ENCODE assay signal across 22 mouse cellular contexts in genomic region chr11:44509906-44510305, GRCm38 (mm10). TPM values are rescaled to one million over a fixed set of nuclear protein-coding genes. Genes with fewer than 3 reads are reported as not detected.
A peak's percentile ranks its signal among the peaks of the same experiment; 100 is the strongest.
DNase-seq lines count a peak whose midpoint lies in the region; ATAC-seq and TF ChIP-seq lines count a peak whose summit lies in the region.
"Had no signal": no experiment of that assay in that cellular context is flagged by ENCODE, and none has a peak within 500 bp of the region (broad histone marks: within the 10 kb centered on the region; RNA-seq: fewer than 3 reads in every experiment).

No protein-coding gene starts in this region.

- peaks cover 42% of the 10 kb centered on the region in 2 experiments for H3K4me1 ChIP-seq in MEL (ENCODE audit: control insufficient read depth in 1 of 2, insufficient read depth in 2 of 2, low read length in 2 of 2)
- peaks cover 74% of the 10 kb centered on the region for H3K4me1 ChIP-seq in liver, embryonic 13.5 days (replicated peaks)
- peaks cover 71% of the 10 kb centered on the region for H3K4me1 ChIP-seq in liver, embryonic 16.5 days (ENCODE audit: control insufficient read depth, low read depth, low read length)
- no peaks in the 10 kb centered on the region for H3K4me1 ChIP-seq in hindbrain, embryonic 11.5 days (replicated peaks; ENCODE audit: control insufficient read depth, insufficient read depth, low read length)
- H3K4me1 ChIP-seq: forebrain, embryonic 12.5 days; forebrain, embryonic 15.5 days; heart, embryonic 10.5 days; hindbrain, embryonic 13.5 days had no signal

- no peaks in the 10 kb centered on the region for H3K27me3 ChIP-seq in MEL (ENCODE audit: control insufficient read depth in 1 of 2, insufficient read depth in 2 of 2, low read length in 2 of 2)
- H3K27me3 ChIP-seq in liver, embryonic 13.5 days = no peaks in the 10 kb centered on the region
- no peaks in the 10 kb centered on the region for H3K27me3 ChIP-seq in liver, embryonic 16.5 days (ENCODE audit: control insufficient read depth, insufficient read depth, low read depth, low read length)
- H3K27me3 ChIP-seq in hindbrain, embryonic 11.5 days (ENCODE audit: control insufficient read depth, insufficient read depth, low read length) = no peaks in the 10 kb centered on the region
- H3K27me3 ChIP-seq: forebrain, embryonic 12.5 days; forebrain, embryonic 15.5 days; heart, embryonic 13.5 days; hindbrain, embryonic 13.5 days had no signal

- intact Hi-C loops in heart, postnatal 10 days (cut with DNase I) = no loop called here

- no peak for TF ChIP-seq POLR2A in MEL (IDR thresholded peaks at IDR 0.05; ENCODE audit: control insufficient read depth in 1 of 2, insufficient read depth in 1 of 2, low read depth in 1 of 2, low read length in 2 of 2, poor library complexity in 1 of 2)

- H3K4me2 ChIP-seq in liver, embryonic 13.5 days = peak overlapping the region; percentile 62
- H3K4me2 ChIP-seq in liver, embryonic 16.5 days (ENCODE audit: low read depth, low read length) = peak overlapping the region; percentile 72
- no peak overlapping the region for H3K4me2 ChIP-seq in hindbrain, embryonic 11.5 days (replicated peaks; ENCODE audit: low read depth, low read length)
- H3K4me2 ChIP-seq: forebrain, embryonic 12.5 days; forebrain, embryonic 15.5 days; hindbrain, embryonic 13.5 days had no signal

- WGBS in liver, embryonic 13.5 days (ENCODE audit: insufficient replicate concordance) = 46% methylated on average over 2 of the region's 2 CpGs
- WGBS in liver, embryonic 16.5 days (ENCODE audit: insufficient replicate concordance) = 20% methylated on average over 2 of the region's 2 CpGs
- 81% methylated on average over 2 of the region's 2 CpGs for WGBS in hindbrain, embryonic 11.5 days

- H3K36me3 ChIP-seq in MEL (ENCODE audit: control insufficient read depth in 1 of 2, insufficient read depth in 2 of 2, low read length in 2 of 2) = peaks cover 0 to 54% of the 10 kb centered on the region in 2 experiments; a peak in 2 of 4 replicates
- no peaks in the 10 kb centered on the region for H3K36me3 ChIP-seq in liver, embryonic 13.5 days
- H3K36me3 ChIP-seq in liver, embryonic 16.5 days (ENCODE audit: control insufficient read depth, insufficient read depth) = no peaks in the 10 kb centered on the region
- H3K36me3 ChIP-seq in hindbrain, embryonic 11.5 days (ENCODE audit: control insufficient read depth, insufficient read depth, low read length) = no peaks in the 10 kb centered on the region
- H3K36me3 ChIP-seq: forebrain, embryonic 12.5 days; forebrain, embryonic 15.5 days; heart, embryonic 10.5 days; heart, embryonic 13.5 days; hindbrain, embryonic 13.5 days had no signal

- peak overlapping the region; percentile 97 for H3K27ac ChIP-seq in MEL (ENCODE audit: control insufficient read depth, low read depth, low read length)
- H3K27ac ChIP-seq in liver, embryonic 13.5 days = peak overlapping the region; percentile 98
- H3K27ac ChIP-seq in liver, embryonic 16.5 days (ENCODE audit: low read length) = peak overlapping the region; percentile 98
- no peak overlapping the region for H3K27ac ChIP-seq in hindbrain, embryonic 11.5 days (ENCODE audit: low read depth, low read length)
- H3K27ac ChIP-seq: forebrain, embryonic 12.5 days; forebrain, embryonic 15.5 days; heart, adult 2 months; hindbrain, embryonic 13.5 days had no signal

- H3K4me3 ChIP-seq in MEL (ENCODE audit: control insufficient read depth in 1 of 2, insufficient read depth in 1 of 2, low read depth in 2 of 2, low read length in 2 of 2) = no peak overlapping the region
- H3K4me3 ChIP-seq in liver, embryonic 13.5 days (replicated peaks) = peak overlapping the region; percentile 27; the same call in 1 of the 2 replicates
- peak overlapping the region; percentile 47 for H3K4me3 ChIP-seq in liver, embryonic 16.5 days (ENCODE audit: low read depth, low read length)
- H3K4me3 ChIP-seq in hindbrain, embryonic 11.5 days (ENCODE audit: low read depth, low read length) = no peak overlapping the region
- H3K4me3 ChIP-seq: forebrain, embryonic 12.5 days; forebrain, embryonic 15.5 days; heart, adult 2 months; heart, embryonic 10.5 days; heart, embryonic 13.5 days; hindbrain, embryonic 13.5 days had no signal

- H3K9ac ChIP-seq in MEL (ENCODE audit: control insufficient read depth, low read depth, low read length, poor library complexity, severe bottlenecking) = peak overlapping the region; percentile 38
- H3K9ac ChIP-seq in liver, embryonic 13.5 days = peak overlapping the region; percentile 65
- H3K9ac ChIP-seq in liver, embryonic 16.5 days (ENCODE audit: low read depth, low read length) = peak overlapping the region; percentile 62
- H3K9ac ChIP-seq in hindbrain, embryonic 11.5 days (ENCODE audit: low read depth, low read length) = no peak overlapping the region
- H3K9ac ChIP-seq: forebrain, embryonic 12.5 days; forebrain, embryonic 15.5 days; heart, embryonic 13.5 days; hindbrain, embryonic 13.5 days had no signal

- no peak for TF ChIP-seq RAD21 in MEL (IDR thresholded peaks at IDR 0.05; ENCODE audit: low read depth, low read length)

- TF ChIP-seq CTCF in MEL (IDR thresholded peaks at IDR 0.05 in 2 of 3, conservative IDR thresholded peaks at IDR 0.05 in 1 of 3; ENCODE audit: control insufficient read depth in 1 of 3, insufficient read depth in 1 of 3, low read depth in 2 of 3, low read length in 3 of 3, poor library complexity in 1 of 3, severe bottlenecking in 1 of 3) = no peak

- DNase-seq in heart, adult 11 months = peak; percentile 3
- no peak for DNase-seq in heart, postnatal 10 days
- peak; percentile 32 for DNase-seq in MEL (ENCODE audit: low read depth, low spot score)
- DNase-seq in liver, embryonic 13.5 days = no peak
- no peak for DNase-seq in kidney, adult 8-10 months
- no peak for DNase-seq in hindbrain, embryonic 11.5 days (ENCODE audit: low spot score)
- DNase-seq: adrenal gland, adult 8-10 months; adrenal gland, postnatal 25 days; B cell, adult 2 months; cerebellum, adult 11-12 months; cerebellum, adult 8-10 months; cerebellum, postnatal 14 days; gastrocnemius, postnatal 25 days; heart, adult 2 months had no signal

- 0 out of 4 replicates have a peak, but pooled peaks of 1 of the 2 experiments have one; percentile 34 for TF ChIP-seq EP300 in MEL (IDR thresholded peaks at IDR 0.05; ENCODE audit: low read depth in 1 of 2, low read length in 2 of 2)

- H3K9me3 ChIP-seq in MEL (replicated peaks; ENCODE audit: insufficient read depth, low read length) = no peaks in the 10 kb centered on the region
- no peaks in the 10 kb centered on the region for H3K9me3 ChIP-seq in liver, embryonic 13.5 days (replicated peaks)
- no peaks in the 10 kb centered on the region for H3K9me3 ChIP-seq in liver, embryonic 16.5 days (replicated peaks; ENCODE audit: control insufficient read depth, low read length)
- no peaks in the 10 kb centered on the region for H3K9me3 ChIP-seq in hindbrain, embryonic 11.5 days (ENCODE audit: control insufficient read depth, low read length)
- H3K9me3 ChIP-seq: forebrain, embryonic 12.5 days; forebrain, embryonic 15.5 days; heart, embryonic 10.5 days; heart, embryonic 13.5 days; hindbrain, embryonic 13.5 days had no signal

- ATAC-seq in liver, embryonic 13.5 days (ENCODE audit: low read depth) = no peak
- no peak for ATAC-seq in liver, embryonic 16.5 days (ENCODE audit: low read depth)
- ATAC-seq in hindbrain, embryonic 11.5 days (ENCODE audit: low FRiP score) = no peak
- ATAC-seq: activated CD4-positive, CD25-positive, alpha-beta regulatory T cell, adult 4 months; forebrain, embryonic 15.5 days; hindbrain, embryonic 16.5 days had no signal

- H3K79me2 ChIP-seq in MEL (ENCODE audit: control insufficient read depth, insufficient read depth, low read length, poor library complexity) = no peaks in the 10 kb centered on the region

TF ChIP-seq in MEL, 35 proteins besides CTCF, POLR2A, EP300 and RAD21:
- TF ChIP-seq TAL1 (IDR thresholded peaks at IDR 0.05; ENCODE audit: low read length) (no peak), POLR2AphosphoS2 (IDR thresholded peaks at IDR 0.05; ENCODE audit: low read length) (no peak), MAFK (IDR thresholded peaks at IDR 0.05; ENCODE audit: borderline replicate concordance, low read depth, low read length) (no peak), USF1 (IDR thresholded peaks at IDR 0.05; ENCODE audit: low read depth, low read length) (no peak), GATA1 (IDR thresholded peaks at IDR 0.05; ENCODE audit: low read depth, low read length) (peak; percentile 71), ZKSCAN1 (IDR thresholded peaks at IDR 0.05; ENCODE audit: low read depth, low read length) (no peak)

RNA-seq across cellular contexts. Expression of gene Rnf145, which starts 8.9 kb away (rescaled TPM):
- total RNA-seq in heart, postnatal 10 days (2021) = 10 to 100 TPM; 25.2 to 26.1 TPM
- total RNA-seq in MEL (2012; rRNA removed) = 74.9 and 94.1 TPM in 2 replicates
- polyA plus RNA-seq in MEL (2012; ENCODE audit: insufficient read depth in 1 of 2, insufficient read length in 2 of 2, low read depth in 1 of 2, low replicate concordance in 2 of 2, missing spikeins in 1 of 2) = 10 to 100 TPM in 1 of 2 experiments, not detected in 1; 73.5 TPM
- 45.9 and 47.8 TPM in 2 replicates for polyA plus RNA-seq in liver, embryonic 13.5 days (2015; fragmentation: Nextera tagmentation; extraction: Ambion mirVana)
- polyA plus RNA-seq in liver, embryonic 16.5 days (2015; fragmentation: Nextera tagmentation; extraction: Ambion mirVana) = 46.0 and 49.5 TPM in 2 replicates
- polyA plus RNA-seq in hindbrain, embryonic 11.5 days (2014; fragmentation: Nextera tagmentation; extraction: Ambion mirVana) = 129 and 147 TPM in 2 replicates

RNA-seq across cellular contexts. Expression of gene Ublcp1, which starts 39.6 kb away (rescaled TPM):
- 10 to 100 TPM; 36.6 to 40.9 TPM for total RNA-seq in heart, postnatal 10 days (2021)
- 18.8 and 21.1 TPM in 2 replicates for total RNA-seq in MEL (2012; rRNA removed)
- polyA plus RNA-seq in MEL (2012; ENCODE audit: insufficient read depth in 1 of 2, insufficient read length in 2 of 2, low read depth in 1 of 2, low replicate concordance in 2 of 2, missing spikeins in 1 of 2) = 10 to 100 TPM in 1 of 2 experiments, not detected in 1; 22.2 TPM
- 43.9 and 47.6 TPM in 2 replicates for polyA plus RNA-seq in liver, embryonic 13.5 days (2015; fragmentation: Nextera tagmentation; extraction: Ambion mirVana)
- 41.6 and 44.0 TPM in 2 replicates for polyA plus RNA-seq in liver, embryonic 16.5 days (2015; fragmentation: Nextera tagmentation; extraction: Ambion mirVana)
- 78.9 and 85.8 TPM in 2 replicates for polyA plus RNA-seq in hindbrain, embryonic 11.5 days (2014; fragmentation: Nextera tagmentation; extraction: Ambion mirVana)

Comparison
In these comparisons a context has a peak if more than half of its experiments do, and no peak if none do; other contexts are left out.
1. DNase-seq: peak in heart, adult 11 months (single experiment) and MEL (single experiment); none in heart, postnatal 10 days (0 of 2), liver, embryonic 13.5 days (single experiment), kidney, adult 8-10 months (0 of 2) and hindbrain, embryonic 11.5 days (single experiment).
2. H3K4me3 ChIP-seq: peak in liver, embryonic 13.5 days (single experiment) and liver, embryonic 16.5 days (single experiment); none in MEL (0 of 2) and hindbrain, embryonic 11.5 days (single experiment).